Mouse (Mus musculus) limb, embryonic 15.5 days (tissue): ENCODE measurements at regions not wholly inside any gene's neighbourhood (a gene's known extent, or its start where the extent isn't known, plus 50 kb on each side); places are given as distances from the start of the nearest gene placed in this dataset.

Experiments used
- ATAC-seq: fragments of 200-750 bp; cut with Nextera tagmentation; 2 replicates; pipeline ENCODE4 v1.8.0; 2017; ENCODE audit warnings: low read depth, moderate TSS enrichment; ENCODE audit not compliant: insufficient number of reproducible peaks, low FRiP score, low TSS enrichment
- H3K27ac ChIP-seq: fragments of 300-500 bp; sonication (generic); 2 replicates; pipeline ENCODE4 v1.5.1; 2015; ENCODE audit warnings: moderate library complexity, mild to moderate bottlenecking, inconsistent platforms
- H3K27me3 ChIP-seq: fragments of 300-500 bp; sonication (generic); 2 replicates; pipeline ENCODE4 v1.6.1; 2015; ENCODE audit warnings: inconsistent platforms
- H3K36me3 ChIP-seq: fragments of 300-500 bp; sonication (generic); 2 replicates; pipeline ENCODE4 v1.6.1; 2015; ENCODE audit warnings: inconsistent platforms
- H3K4me1 ChIP-seq: fragments of 300-500 bp; sonication (generic); 2 replicates; pipeline ENCODE4 v1.6.1; 2015; ENCODE audit warnings: inconsistent platforms
- H3K4me2 ChIP-seq: fragments of 300-500 bp; sonication (generic); 2 replicates; pipeline ENCODE4 v1.6.1; 2015; ENCODE audit warnings: mild to moderate bottlenecking, inconsistent platforms
- H3K4me3 ChIP-seq: fragments of 300-500 bp; sonication (generic); 2 replicates; pipeline ENCODE4 v1.5.1; 2015; ENCODE audit warnings: mild to moderate bottlenecking, inconsistent platforms
- H3K9ac ChIP-seq: fragments of 300-500 bp; sonication (generic); 2 replicates; pipeline ENCODE4 v1.6.1; 2015; ENCODE audit warnings: inconsistent platforms
- H3K9me3 ChIP-seq: fragments of 300-500 bp; sonication (generic); 2 replicates; pipeline ENCODE4 v1.6.1; 2016; ENCODE audit warnings: inconsistent platforms
- WGBS: fragments of 180-500 bp; shearing (Covaris S2); methylation state at CpG from one replicate; pipeline ENCODE4 v1.1.7; 2015; 5-methylcytosine and 5-hydroxymethylcytosine counted together

- peak overlapping the region; percentile 28 for H3K4me2 ChIP-seq
- peak overlapping the region; percentile 8; the same call in 1 of the 2 replicates for H3K4me3 ChIP-seq
- no peaks in the 10 kb centered on the region for H3K36me3 ChIP-seq
- no peaks in the 10 kb centered on the region; the same call in 1 of the 2 replicates for H3K27me3 ChIP-seq
- no peaks in the 10 kb centered on the region for H3K9me3 ChIP-seq
- H3K27ac ChIP-seq = peak overlapping the region; percentile 82
- 26% methylated on average over 7 of the region's 7 CpGs for WGBS
- 0 out of 2 replicates have a peak, but pooled peaks have one; percentile 27 for ATAC-seq
- H3K4me1 ChIP-seq = peaks cover 10% of the 10 kb centered on the region
- no peak overlapping the region for H3K9ac ChIP-seq
Observed at GRCm38 (mm10) chr11:40394864-40395266, 300.1 kb downstream of the Mat2b start.

DNA sequence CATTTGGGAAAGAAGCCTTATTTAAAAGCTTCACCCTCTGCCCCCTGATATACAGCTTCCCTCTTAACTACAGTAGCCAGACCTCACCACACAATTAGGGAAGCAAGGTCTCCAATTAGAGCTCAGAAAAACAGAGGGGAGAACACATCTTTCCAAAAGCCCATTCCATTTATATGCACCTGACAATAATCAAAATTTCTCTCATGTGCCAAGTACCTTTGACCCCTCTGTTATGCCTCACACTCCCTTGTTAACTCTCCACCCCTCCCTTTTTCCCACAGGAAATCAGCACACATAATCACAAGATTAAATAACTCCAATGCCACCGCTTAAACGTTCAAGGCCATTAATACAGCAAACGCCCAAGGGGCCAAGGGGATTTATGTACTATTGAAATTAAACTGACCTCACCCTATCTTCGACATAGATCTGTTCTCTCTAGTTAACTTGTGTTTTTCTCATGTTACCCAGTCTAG lies 300.7 kb downstream of the Mat2b start:
- no peak overlapping the region for H3K9ac ChIP-seq
- H3K27ac ChIP-seq = 0 out of 2 replicates have a peak overlapping the region, but pooled peaks have one; percentile 82
- H3K4me2 ChIP-seq = no peak overlapping the region
- 20% methylated on average over 4 of the region's 4 CpGs for WGBS
- H3K4me1 ChIP-seq = peaks cover 10% of the 10 kb centered on the region
- no peak overlapping the region for H3K4me3 ChIP-seq
- H3K9me3 ChIP-seq = no peaks in the 10 kb centered on the region
- ATAC-seq = peak; percentile 68
- H3K27me3 ChIP-seq = no peaks in the 10 kb centered on the region; the same call in 1 of the 2 replicates
- no peaks in the 10 kb centered on the region for H3K36me3 ChIP-seq

DNA sequence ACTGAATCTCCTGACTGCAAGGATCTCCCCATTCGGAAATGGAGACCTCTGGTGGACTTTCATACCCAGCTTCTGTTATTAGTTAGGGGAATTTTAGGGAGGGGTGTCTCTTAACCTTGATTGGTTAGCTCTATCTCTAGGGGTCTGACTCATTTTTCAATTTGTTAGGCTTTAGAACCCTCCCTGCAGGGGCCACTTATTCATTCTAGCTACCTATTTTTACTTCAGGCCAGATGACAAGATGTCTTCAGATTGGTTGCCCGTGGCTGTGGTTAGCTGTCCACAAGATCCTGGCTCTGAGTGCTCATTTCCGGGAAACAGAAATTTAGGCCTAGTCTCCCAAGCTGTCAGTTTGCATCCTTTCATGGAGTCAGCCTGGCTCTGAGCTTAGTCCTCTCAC lies 314.3 kb downstream of the Mat2b start:
- no peaks in the 10 kb centered on the region for H3K27me3 ChIP-seq
- no peak overlapping the region for H3K4me3 ChIP-seq
- no peak overlapping the region for H3K9ac ChIP-seq
- H3K27ac ChIP-seq = no peak overlapping the region
- H3K9me3 ChIP-seq = no peaks in the 10 kb centered on the region
- no peaks in the 10 kb centered on the region for H3K4me1 ChIP-seq
- WGBS = 65% methylated on average over 3 of the region's 3 CpGs
- no peak for ATAC-seq
- H3K36me3 ChIP-seq = no peaks in the 10 kb centered on the region
- no peak overlapping the region for H3K4me2 ChIP-seq

DNA sequence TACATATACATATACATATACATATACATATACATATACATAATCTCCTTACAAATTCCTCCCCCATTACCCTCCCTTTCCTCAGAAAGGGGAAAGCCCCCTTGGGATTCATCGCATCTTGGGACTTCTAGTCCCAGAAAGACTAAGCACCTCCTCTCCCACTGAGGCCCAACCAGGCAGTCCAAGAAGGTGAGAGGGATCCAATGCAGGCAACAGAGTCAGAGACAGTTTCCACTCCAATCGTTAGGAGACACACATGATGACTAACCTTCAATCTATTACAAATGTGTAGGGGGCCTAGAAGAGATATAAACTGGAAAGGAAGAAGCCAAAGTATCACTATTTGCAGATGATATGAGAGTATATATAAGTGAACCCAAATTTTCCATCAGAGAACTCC lies 323.3 kb downstream of the Mat2b start:
- Histone ChIP-seq H3K9me3 (no peaks in the 10 kb centered on the region), H3K27ac (no peak overlapping the region), H3K27me3 (no peaks in the 10 kb centered on the region), H3K4me3 (no peak overlapping the region), H3K4me2 (no peak overlapping the region), H3K4me1 (no peaks in the 10 kb centered on the region), H3K36me3 (no peaks in the 10 kb centered on the region), H3K9ac (no peak overlapping the region)
- WGBS = 90% methylated on average over 2 of the region's 2 CpGs
- ATAC-seq = no peak

DNA sequence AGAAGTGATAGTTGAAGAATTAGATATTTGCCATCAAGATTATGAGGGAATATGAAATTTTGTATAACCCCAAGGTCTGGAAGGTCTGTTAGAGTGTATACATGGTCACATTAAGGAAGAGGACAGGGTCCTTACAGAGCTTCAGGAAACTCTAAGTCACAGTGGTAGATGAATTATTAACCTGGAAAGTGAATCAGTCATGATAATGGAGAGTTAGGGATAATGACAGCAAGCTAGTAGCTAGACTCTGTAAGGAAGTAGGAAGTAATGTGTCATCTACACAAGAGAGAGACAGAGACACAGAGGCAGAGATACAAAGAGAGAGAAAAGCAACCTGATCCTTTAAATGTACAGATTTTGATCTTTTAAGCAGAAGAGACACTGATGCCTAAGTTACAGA lies 328.4 kb downstream of the Mat2b start:
- H3K4me2 ChIP-seq = no peak overlapping the region
- H3K9ac ChIP-seq = no peak overlapping the region
- no peaks in the 10 kb centered on the region for H3K4me1 ChIP-seq
- H3K9me3 ChIP-seq = no peaks in the 10 kb centered on the region
- no peak overlapping the region for H3K27ac ChIP-seq
- ATAC-seq = no peak
- no peaks in the 10 kb centered on the region for H3K36me3 ChIP-seq
- H3K4me3 ChIP-seq = no peak overlapping the region
- H3K27me3 ChIP-seq = no peaks in the 10 kb centered on the region

DNA sequence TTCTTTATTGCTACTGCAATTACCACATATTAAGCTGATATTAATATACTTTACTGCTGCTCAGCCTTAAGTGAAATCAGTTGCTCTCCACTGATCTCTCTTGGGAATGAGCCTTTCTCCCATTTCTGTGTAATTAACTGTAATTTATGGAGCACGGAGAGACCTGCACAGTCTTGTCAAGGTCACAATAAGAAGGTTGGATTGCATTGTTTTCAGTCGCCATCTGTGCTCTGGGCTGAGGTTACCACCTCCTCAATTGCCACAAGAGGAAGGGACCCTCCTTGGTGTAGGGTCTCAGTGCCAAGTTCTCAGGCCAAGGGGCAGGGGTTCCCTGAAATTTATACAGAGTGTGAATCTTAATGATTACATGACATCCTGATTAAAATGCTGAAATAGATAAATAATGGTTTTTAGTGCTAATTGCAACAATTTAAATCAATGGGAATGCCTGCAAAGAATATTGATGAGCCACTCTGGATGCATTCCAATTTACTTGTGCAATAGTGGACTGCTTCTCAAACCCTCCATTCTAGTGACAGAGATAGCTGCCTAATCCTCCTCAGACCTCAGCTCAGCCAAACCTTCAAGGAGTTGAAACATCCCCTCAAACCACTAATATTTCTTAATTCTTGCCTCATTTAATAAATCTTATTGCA lies 332.3 kb downstream of the Mat2b start:
- WGBS = 18% methylated on average over 2 of the region's 2 CpGs
- H3K4me3 ChIP-seq = no peak overlapping the region
- no peak overlapping the region for H3K4me2 ChIP-seq
- H3K9ac ChIP-seq = no peak overlapping the region
- H3K4me1 ChIP-seq = no peaks in the 10 kb centered on the region
- H3K9me3 ChIP-seq = no peaks in the 10 kb centered on the region
- ATAC-seq = no peak
- H3K36me3 ChIP-seq = no peaks in the 10 kb centered on the region
- H3K27ac ChIP-seq = no peak overlapping the region
- no peaks in the 10 kb centered on the region for H3K27me3 ChIP-seq
